Mouse (Mus musculus) monocyte, adult 5-6 weeks (primary cell): ENCODE measurements around the gene Psme2. TPM values are rescaled to one million over a fixed set of nuclear protein-coding genes. Genes with fewer than 3 reads are reported as not detected.

Source experiments
- ATAC-seq: fragments of 153-309, 156-312 bp; replicated peaks from 2 replicates; pipeline ENCODE4 v1.8.0; 2017; ENCODE audit warnings: mild to moderate bottlenecking; ENCODE audit not compliant: low TSS enrichment, insufficient number of reproducible peaks, severe bottlenecking, poor library complexity, low FRiP score
- total RNA-seq: library from RNA; stranded (forward); fragments of 200-1000, 200-491, 200-594 nt; gene quantifications from 3 replicates; pipeline ENCODE4 v1.2.3, GENCODE M21; 2017

Psme2 gene
- total RNA-seq, 1 experiment from 2014 or later: 300 TPM

DNA sequence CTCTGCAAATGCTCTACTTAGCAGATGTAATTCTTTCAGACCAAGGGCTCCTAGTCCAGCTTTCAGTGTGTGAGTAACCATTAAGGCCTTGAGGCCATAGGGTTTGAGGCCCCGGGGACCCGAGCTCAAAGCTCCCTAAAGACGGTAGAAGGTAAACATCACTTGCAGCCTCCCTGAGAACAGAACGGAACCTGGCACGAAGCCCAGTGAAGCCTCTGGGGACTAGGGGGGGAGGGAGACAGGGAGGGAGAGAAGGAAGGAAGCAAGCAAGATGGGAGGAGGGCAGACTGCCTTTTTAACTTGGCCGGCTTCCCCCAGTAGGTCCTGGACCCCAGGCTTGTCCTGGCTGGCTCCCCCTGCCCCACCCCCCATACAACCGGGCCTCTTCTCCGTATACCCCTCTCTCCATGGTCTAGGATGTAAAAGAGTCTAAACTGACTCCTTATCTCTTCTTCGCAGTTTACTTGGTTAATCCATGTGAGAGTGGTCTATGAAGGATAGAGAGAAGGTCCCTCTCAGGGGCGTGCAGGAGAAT, 50.1 kb downstream of the Psme2 start:
- no peak for ATAC-seq

DNA sequence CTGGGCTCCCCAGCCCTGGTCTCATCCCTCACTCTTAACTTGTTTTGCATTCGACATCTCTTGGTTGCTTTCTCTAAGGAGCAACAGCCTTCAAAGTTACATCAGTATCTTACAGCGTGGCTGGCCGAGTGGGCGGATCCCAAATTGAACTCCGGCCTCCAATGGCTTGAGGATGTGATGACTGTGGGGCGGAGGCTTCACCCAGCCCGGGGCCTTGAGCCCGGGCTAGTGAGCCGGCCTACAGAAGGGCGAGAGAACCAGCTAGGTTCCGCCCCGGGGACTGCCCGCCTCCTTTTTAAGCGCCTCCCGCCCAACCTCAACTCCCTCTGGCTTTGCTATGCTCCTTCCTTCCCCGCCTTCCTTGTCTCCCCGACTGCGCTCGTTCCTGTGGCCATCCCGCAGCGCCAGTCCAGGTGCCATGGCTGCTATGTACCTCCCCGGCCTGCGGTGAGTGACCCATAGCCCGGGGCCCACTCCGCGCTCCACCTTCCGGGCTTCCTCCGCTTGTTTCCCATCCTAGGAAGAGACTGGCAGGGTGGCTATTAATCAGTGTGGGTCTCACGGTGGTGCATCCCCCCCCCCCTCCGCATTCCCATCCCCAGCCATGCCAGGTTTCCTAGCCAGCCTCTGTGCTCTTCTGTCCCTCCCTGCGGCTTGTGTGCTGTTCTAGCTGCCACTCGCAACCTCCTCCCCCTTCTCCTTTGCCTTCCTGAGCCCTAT, 50.7 kb downstream of the Psme2 start, which contains the start of gene Pck2:
TSS of gene Pck2 (plus strand) at position 200 of the 720 bp plus-strand sequence.
- peak; percentile 95 for ATAC-seq

Other genes starting within 250 kb of the Psme2 start
- 29.7 to 79.0 TPM (median 63.6 TPM) in 3 replicates for gene Dhrs4, start 112.4 kb downstream of the Psme2 start, total RNA-seq
- gene Carmil3, start 100.5 kb downstream of the Psme2 start, total RNA-seq: not detected in 3 replicates
- gene Cpne6, start 80.7 kb downstream of the Psme2 start, total RNA-seq: not detected in 3 replicates
- not detected in 3 replicates for gene Nrl, start 66.1 kb downstream of the Psme2 start, total RNA-seq
- 17.3 to 21.1 TPM (median 18.2 TPM) in 3 replicates for gene Pck2, start 50.8 kb downstream of the Psme2 start, total RNA-seq
- gene Dcaf11, start 31.1 kb downstream of the Psme2 start, total RNA-seq: 70.5 to 154 TPM (median 91.7 TPM) in 3 replicates
- 1.7 to 11.4 TPM in 2 of 3 replicates, not detected in the other for gene A730061H03Rik, start 30.7 kb downstream of the Psme2 start, total RNA-seq
- not detected in 3 replicates for gene Fitm1, start 15.5 kb downstream of the Psme2 start, total RNA-seq
- gene Psme1, start 13.0 kb downstream of the Psme2 start, total RNA-seq: 318 to 422 TPM (median 336 TPM) in 3 replicates
- gene Emc9, start 5.8 kb downstream of the Psme2 start, total RNA-seq: 10.5 to 13.0 TPM (median 12.1 TPM) in 3 replicates
- 25.1 to 38.5 TPM (median 38.4 TPM) in 3 replicates for gene Rnf31, start 595 bp upstream of the Psme2 start, total RNA-seq
- 76.6 to 92.0 TPM (median 77.4 TPM) in 3 replicates for gene Irf9, start 12.5 kb upstream of the Psme2 start, total RNA-seq
- gene Rec8, start 26.9 kb upstream of the Psme2 start, total RNA-seq: 3.1 to 4.4 TPM (median 3.4 TPM) in 3 replicates
- gene Ipo4, start 44.8 kb upstream of the Psme2 start, total RNA-seq: 3.7 to 13.4 TPM (median 11.8 TPM) in 3 replicates
- 1.9 to 2.0 TPM in 2 of 3 replicates, not detected in the other for gene Gm49378, start 46.8 kb upstream of the Psme2 start, total RNA-seq
- 49.4 to 58.5 TPM (median 55.5 TPM) in 3 replicates for gene Tm9sf1, start 52.7 kb upstream of the Psme2 start, total RNA-seq
- gene Tssk4, start 59.1 kb upstream of the Psme2 start, total RNA-seq: 0.58 TPM in 1 of 3 replicates, not detected in the others
- 41.8 to 53.9 TPM (median 42.8 TPM) in 3 replicates for gene Mdp1, start 69.4 kb upstream of the Psme2 start, total RNA-seq
- 24.7 to 33.1 TPM (median 25.6 TPM) in 3 replicates for gene Gmpr2, start 80.8 kb upstream of the Psme2 start, total RNA-seq
- 224 to 272 TPM (median 230 TPM) in 3 replicates for gene Nedd8, start 81.0 kb upstream of the Psme2 start, total RNA-seq
- 42.6 to 96.3 TPM (median 46.5 TPM) in 3 replicates for gene Tinf2, start 90.7 kb upstream of the Psme2 start, total RNA-seq
- gene Tgm1, start 122.8 kb upstream of the Psme2 start, total RNA-seq: 0.49 to 4.7 TPM (median 1.5 TPM) in 3 replicates
- 19.8 to 29.6 TPM (median 20.8 TPM) in 3 replicates for gene Rabggta, start 131.2 kb upstream of the Psme2 start, total RNA-seq
- 23.7 to 32.1 TPM (median 30.6 TPM) in 3 replicates for gene Dhrs1, start 154.6 kb upstream of the Psme2 start, total RNA-seq
- 11.9 to 15.0 TPM (median 13.8 TPM) in 3 replicates for gene Nop9, start 154.6 kb upstream of the Psme2 start, total RNA-seq
- gene Cideb, start 167.3 kb upstream of the Psme2 start, total RNA-seq: 1.0 to 1.3 TPM in 2 of 3 replicates, not detected in the other
- gene Ltb4r2, start 170.3 kb upstream of the Psme2 start, total RNA-seq: 0.10 to 1.2 TPM (median 0.29 TPM) in 3 replicates
- 14.5 to 27.0 TPM (median 18.8 TPM) in 3 replicates for gene Ltb4r1, start 174.8 kb upstream of the Psme2 start, total RNA-seq
- 2.2 to 4.2 TPM (median 2.5 TPM) in 3 replicates for gene Adcy4, start 193.0 kb upstream of the Psme2 start, total RNA-seq
- gene Ripk3, start 197.8 kb upstream of the Psme2 start, total RNA-seq: 18.7 to 37.5 TPM (median 30.9 TPM) in 3 replicates
- gene Nfatc4, start 232.0 kb upstream of the Psme2 start, total RNA-seq: not detected in 3 replicates